Mouse (Mus musculus) c-Kit-positive CD71-positive TER-119-negative erythroid progenitor cells, embryonic 14.5 days (primary cell): ENCODE data around the gene Dtnb.

Source experiments
- DNase-seq: peaks from one replicate; pipeline ENCODE4 v3.0.0-alpha.2; 2013; ENCODE audit warnings: low read depth

Gene Dtnb

DNA sequence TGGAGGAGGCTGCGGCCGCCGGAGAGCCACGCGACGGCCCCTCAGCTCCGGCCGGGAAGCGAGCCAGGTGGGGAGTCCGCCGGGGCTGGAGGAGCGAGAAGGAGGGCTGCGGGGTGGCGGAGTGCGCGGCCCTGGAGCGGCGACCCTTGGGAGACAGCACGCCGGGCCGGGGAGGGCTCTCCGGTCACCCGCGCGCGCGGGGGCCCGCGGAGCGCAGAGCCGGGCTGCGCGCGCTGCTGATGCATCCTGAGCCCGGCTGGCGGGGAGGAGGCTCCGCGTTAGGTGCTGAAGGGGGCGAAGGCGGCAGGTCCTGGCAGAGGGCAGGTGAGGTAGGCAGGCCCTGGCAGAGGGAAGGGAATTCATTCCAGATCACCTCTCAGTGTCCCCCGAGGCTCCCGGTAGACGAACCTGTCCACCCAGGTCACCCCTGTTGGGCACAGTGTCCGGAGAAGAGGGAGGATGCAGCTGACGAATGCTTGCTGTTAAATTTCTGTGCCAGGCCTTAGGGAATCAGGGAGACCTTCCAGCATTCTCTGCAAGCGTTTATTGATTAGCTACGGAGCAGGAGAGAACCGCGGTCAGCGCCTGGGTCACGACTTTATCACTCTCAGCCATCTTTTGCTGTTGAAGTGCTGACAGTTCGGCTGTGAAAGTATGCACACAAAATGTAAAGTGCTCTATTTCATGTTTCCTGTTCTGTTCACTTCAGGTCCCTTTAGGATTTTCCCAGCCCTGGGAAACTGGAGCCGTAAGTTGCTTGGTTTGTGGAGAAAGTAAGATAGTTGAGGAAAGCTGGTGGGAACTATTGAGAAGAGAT, 608 bp downstream of the Dtnb start:
- no peak for DNase-seq

DNA sequence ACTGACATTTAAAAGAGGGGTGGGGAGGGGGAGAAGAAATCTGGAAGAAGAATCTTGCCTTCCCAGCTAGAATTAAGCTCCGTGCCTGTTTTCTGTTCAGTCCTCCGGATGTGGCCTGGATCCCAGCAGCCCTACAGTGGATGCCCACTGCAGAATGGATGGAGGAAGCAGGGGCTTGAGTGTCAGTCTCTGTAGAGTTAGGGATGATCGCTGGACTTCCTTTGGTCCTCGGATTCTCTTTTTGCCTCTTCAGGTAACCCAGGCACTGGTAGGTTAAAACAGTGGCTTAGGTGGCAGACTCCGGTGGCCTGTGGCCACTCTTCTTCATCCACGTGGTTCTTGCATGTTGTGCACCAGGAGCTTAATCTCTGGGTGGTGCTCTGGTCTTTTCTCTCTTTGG, 1.2 kb downstream of the Dtnb start:
- DNase-seq, result no peak

- no peak for DNase-seq
Observed at GRCm38 (mm10) chr12:3574670-3575069, 2.5 kb downstream of the Dtnb start.

- DNase-seq, result no peak
Observed at GRCm38 (mm10) chr12:3579958-3580530, 7.9 kb downstream of the Dtnb start.

GRCm38 (mm10) chr12:3582604-3583003, 10.4 kb downstream of the Dtnb start:
- DNase-seq, result no peak

DNA sequence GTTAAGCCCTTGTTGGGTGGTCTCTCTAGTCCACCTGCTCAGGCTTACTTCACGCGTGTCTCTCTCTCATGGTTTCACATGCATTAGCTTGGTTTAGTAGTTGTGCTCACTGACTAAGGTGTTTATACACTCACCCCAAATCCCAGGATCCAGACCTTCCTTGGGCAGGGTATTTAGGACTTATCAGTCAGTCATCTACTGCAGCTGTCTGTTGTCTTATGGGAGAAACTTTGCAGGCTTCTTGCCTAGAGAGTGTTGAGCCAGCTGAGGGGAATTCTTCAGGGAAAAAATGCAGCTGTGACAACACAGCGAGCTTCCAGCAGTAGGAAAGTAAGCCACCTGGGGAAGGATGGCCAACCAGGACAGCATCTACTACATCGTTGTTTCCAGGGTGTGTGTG, 13.3 kb downstream of the Dtnb start:
- no peak for DNase-seq

DNA sequence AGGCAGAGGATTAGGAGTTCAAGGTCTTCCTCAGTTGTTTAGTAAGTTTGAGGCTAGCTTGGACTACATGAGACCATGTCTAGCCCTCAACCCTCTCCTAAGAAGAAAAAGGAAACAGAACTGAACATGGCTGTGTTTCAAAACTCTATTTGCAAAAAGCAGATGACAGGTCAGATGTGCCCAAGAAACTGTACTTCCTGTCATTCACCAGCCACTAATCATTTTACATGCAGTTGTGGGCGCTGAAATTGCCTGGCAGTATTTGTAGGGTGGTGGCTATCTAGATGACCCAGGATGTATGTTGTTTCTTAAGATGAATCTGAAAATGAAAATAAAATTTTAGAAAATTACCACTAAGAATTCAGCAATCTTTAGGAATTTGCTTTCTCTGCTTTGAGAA, 14.8 kb downstream of the Dtnb start:
- no peak for DNase-seq

DNA sequence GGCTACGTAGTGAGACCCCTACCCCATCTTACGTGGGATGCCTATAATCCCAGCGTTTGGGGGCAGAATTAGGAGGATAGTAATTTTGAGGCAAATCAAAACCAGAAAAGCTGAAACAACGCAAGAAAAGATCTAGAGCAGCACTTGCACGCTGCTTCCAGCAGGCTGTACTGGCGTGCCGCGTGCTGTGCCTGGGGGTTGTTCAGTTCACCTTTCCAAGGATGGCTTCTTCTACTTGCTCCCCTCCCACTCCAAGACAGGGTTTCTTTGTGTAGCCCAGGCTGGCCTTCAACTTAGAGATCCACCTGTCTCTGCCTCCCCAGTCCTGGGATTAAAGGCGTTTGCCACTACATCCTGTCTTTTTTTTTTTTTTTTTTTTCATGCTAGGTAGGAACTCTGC, 17.9 kb downstream of the Dtnb start:
- no peak for DNase-seq

DNA sequence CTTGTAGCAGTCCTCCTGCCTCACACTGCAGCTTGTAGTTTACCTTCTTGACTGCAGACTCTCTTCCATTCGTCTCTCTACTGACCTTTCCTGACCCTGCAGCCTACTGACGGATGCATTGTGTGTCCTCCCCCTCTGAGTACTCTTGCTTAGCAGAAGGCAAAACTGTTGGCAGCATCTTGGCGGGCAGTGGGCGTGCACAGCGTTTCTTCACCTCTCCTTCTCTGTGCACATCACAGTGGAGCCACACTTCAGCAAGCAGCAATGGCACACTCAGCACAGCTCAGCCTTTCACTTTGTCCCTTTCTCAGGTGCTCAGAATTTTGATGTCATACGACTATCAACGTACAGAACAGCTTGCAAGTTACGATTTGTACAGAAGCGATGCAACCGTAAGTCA, 19.4 kb downstream of the Dtnb start:
- no peak for DNase-seq

GRCm38 (mm10) chr12:3602786-3603185, 30.6 kb downstream of the Dtnb start:
- DNase-seq, result no peak

GRCm38 (mm10) chr12:3606202-3606601, 34.0 kb downstream of the Dtnb start:
- no peak for DNase-seq

DNA sequence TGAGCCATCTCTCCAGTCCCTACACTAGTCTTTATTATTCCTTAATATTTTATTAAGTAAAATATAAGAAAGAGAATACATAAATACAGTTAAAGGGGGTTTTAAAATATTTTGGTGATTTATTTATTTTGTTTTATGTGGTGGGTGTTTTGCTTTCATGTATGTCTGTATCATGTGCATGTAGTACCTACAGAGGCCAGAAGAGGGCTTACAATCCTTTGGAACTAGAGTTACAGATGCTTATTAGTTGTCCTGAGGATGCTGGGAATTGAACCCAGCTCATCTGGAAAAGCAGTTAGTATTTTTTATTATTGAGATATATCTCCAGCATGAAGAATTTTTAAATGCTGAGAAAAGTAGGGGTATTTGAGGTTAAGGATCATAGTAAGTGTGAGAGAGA, 37.6 kb downstream of the Dtnb start:
- DNase-seq, result peak; percentile 44

GRCm38 (mm10) chr12:3611871-3612270, 39.7 kb downstream of the Dtnb start:
- no peak for DNase-seq

DNA sequence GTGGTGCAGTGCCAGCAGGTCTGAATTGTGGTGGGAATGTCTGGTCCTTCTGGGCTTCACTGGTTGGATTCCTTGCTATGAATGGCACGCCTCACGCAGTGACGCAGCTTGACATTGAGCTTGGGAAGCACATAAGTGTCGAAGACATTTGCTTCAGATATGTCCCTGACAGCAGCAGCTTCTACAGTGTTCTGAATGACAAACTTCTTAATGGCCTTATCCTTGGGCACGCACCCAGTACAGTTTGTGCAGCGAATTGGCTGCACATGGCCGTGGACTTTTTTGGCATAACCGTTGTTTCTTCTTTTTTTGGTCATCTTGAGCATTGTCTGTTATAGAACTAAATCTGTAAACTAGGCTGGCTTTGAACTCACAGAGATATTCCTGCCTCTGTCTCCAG, 42.9 kb downstream of the Dtnb start:
- DNase-seq, result no peak

DNA sequence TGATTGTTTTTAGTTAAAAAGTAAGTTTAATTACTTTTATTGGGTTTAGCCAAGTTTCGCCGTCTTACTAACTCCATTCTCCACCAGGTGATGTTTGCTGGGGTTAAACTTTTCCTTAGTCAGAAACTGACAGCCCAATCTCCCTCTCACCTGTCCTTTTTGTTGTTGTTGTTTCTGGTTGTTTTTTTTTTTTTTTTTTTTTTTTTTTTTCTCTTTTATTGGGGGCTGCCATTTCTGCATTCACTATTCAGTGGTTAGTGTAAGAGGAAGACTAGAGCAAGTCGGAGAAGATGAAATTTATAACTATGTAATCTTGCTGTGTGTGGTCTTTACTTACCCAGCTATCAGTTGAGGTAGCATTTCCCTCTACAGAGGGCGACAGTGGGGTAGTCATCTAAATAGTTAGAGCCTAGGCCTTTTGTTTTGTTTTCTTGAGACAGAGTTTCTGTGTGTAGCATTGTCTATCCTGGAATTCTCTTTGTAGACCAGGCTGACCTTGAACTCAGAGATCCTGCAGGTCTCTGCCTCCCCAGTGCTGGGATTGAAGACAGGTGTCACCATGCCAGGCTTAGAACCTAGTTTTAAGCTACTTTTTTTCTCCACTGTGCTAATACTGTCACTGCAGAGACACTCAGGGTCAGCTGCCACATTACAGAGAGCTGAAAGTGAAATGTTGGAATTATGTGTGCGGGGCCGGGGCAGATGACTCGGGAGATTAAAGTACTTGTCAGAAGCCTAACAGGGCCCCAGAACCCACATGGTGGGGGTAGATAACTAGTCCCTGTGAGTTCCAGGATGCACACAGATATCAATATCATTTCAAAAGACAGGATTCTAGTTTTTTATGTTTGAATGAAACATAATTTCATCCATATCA, 46.2 kb downstream of the Dtnb start:
- peak; percentile 77 for DNase-seq

- peak; percentile 22 for DNase-seq
Observed at GRCm38 (mm10) chr12:3619021-3619367, 46.8 kb downstream of the Dtnb start.

DNA sequence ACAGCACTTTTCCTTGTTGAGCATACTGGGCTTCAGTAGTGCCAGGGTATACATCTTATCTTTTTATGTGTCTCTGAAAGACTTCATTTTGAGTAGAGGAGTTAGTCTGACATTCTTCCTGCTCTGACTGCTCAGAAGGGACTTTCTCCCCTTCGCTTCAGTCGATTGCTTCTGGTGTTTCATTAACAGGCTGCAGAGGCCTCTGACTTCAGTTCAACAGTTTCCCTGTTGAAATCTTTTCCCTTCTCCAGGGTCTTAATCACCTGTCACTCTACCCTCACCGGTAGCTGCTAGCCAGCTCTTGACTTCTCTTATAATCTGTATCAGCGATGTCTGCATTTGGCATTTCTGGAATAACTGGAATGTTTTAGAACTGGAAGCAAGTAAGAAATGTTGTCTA, 54.7 kb downstream of the Dtnb start:
- DNase-seq, result no peak

- peak; percentile 32 for DNase-seq
Observed at GRCm38 (mm10) chr12:3641931-3642330, 69.8 kb downstream of the Dtnb start.

GRCm38 (mm10) chr12:3656799-3657198, 84.6 kb downstream of the Dtnb start:
- DNase-seq, result no peak

DNA sequence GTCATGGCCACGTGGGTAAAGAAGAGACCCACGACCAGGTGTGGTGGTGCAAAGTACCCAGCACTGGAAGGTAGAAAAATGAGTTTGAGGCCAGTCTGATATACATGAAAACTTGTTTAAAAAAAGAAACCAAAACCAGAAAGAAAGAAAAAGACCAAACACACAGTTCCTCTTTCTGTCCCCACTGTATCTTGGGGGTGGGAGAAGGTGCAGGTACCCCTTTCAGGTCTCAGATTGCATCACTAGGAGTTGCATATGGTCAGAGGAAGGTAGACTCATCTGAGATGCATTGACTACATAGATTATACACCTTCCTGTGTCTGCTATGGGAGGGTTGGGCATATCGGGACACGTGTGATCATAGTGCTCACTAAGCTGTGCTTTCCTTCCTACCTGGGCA, 85.1 kb downstream of the Dtnb start:
- no peak for DNase-seq

GRCm38 (mm10) chr12:3657786-3658185, 85.6 kb downstream of the Dtnb start:
- no peak for DNase-seq

GRCm38 (mm10) chr12:3659554-3660311, 87.6 kb downstream of the Dtnb start:
- no peak for DNase-seq
